Mouse (Mus musculus) liver, embryonic 12.5 days (tissue): ENCODE measurements around the gene Olfr776. TPM values are rescaled to one million over a fixed set of nuclear protein-coding genes. Genes with fewer than 3 reads are reported as not detected.
"Not testable (repeated sequence)": the region's sequence is repeated elsewhere in the genome, so short reads cannot be mapped to it uniquely, and the experiment has no call there.

Source experiments
- ATAC-seq: fragments of 200-750 bp; cut with Nextera tagmentation; 2 replicates; pipeline ENCODE4 v1.8.0; 2017; ENCODE audit warnings: moderate number of reproducible peaks, mild to moderate bottlenecking, moderate library complexity
- H3K27ac ChIP-seq: fragments of 300-500 bp; sonication (generic); 2 replicates; pipeline ENCODE4 v1.5.1; 2016; ENCODE audit warnings: mild to moderate bottlenecking
- H3K27me3 ChIP-seq: fragments of 300-500 bp; sonication (generic); replicated peaks from 2 replicates; pipeline ENCODE4 v1.6.1; 2016; ENCODE audit warnings: mild to moderate bottlenecking, moderate library complexity
- H3K36me3 ChIP-seq: fragments of 300-500 bp; sonication (generic); 2 replicates; pipeline ENCODE4 v1.6.1; 2016; ENCODE audit warnings: mild to moderate bottlenecking, moderate library complexity
- H3K4me1 ChIP-seq: fragments of 300-500 bp; sonication (generic); 2 replicates; pipeline ENCODE4 v1.6.1; 2016
- H3K4me2 ChIP-seq: fragments of 300-500 bp; sonication (generic); 2 replicates; pipeline ENCODE4 v1.6.1; 2016; ENCODE audit warnings: mild to moderate bottlenecking, moderate library complexity
- H3K4me3 ChIP-seq: fragments of 300-500 bp; sonication (generic); 2 replicates; pipeline ENCODE4 v1.5.1; 2016; ENCODE audit warnings: mild to moderate bottlenecking, moderate library complexity
- H3K9ac ChIP-seq: fragments of 300-500 bp; sonication (generic); 2 replicates; pipeline ENCODE4 v1.6.1; 2016; ENCODE audit warnings: mild to moderate bottlenecking, moderate library complexity
- H3K9me3 ChIP-seq: fragments of 300-500 bp; sonication (generic); replicated peaks from 2 replicates; pipeline ENCODE4 v1.6.1; 2016; ENCODE audit warnings: mild to moderate bottlenecking, moderate library complexity
- WGBS: fragments of 180-500 bp; shearing (Covaris S2); methylation state at CpG from one replicate; pipeline ENCODE4 v1.1.7; 2016; ENCODE audit not compliant: insufficient replicate concordance; 5-methylcytosine and 5-hydroxymethylcytosine counted together
- polyA plus RNA-seq: library from polyadenylated mRNA; unstranded; fragments of >200 nt; fragmentation: Nextera tagmentation; extraction: Ambion mirVana; gene quantifications from 2 replicates; pipeline ENCODE4 v1.2.1, GENCODE M21; 2016

The Olfr776 gene
- not detected in 2 replicates for polyA plus RNA-seq

GRCm38 (mm10) chr10:129258827-129259226 is at the start of gene Olfr776:
TSS of gene Olfr776 (plus strand) at chr10:129259127.
- Histone ChIP-seq H3K9me3 (no peaks in the 10 kb centered on the region), H3K4me3 (no peak within 1 kb of the TSS), H3K27me3 (no peaks in the 10 kb centered on the region), H3K4me2 (no peak within 1 kb of the TSS), H3K4me1 (no peaks in the 10 kb centered on the region), H3K9ac (no peak within 1 kb of the TSS), H3K36me3 (no peaks in the 10 kb centered on the region), H3K27ac (no peak within 1 kb of the TSS)
- no peak for ATAC-seq

- Histone ChIP-seq H3K27ac (no peak overlapping the region), H3K4me2 (no peak overlapping the region), H3K4me1 (no peaks in the 10 kb centered on the region), H3K9ac (no peak overlapping the region), H3K9me3 (peaks cover 30% of the 10 kb centered on the region), H3K27me3 (no peaks in the 10 kb centered on the region), H3K4me3 (no peak overlapping the region), H3K36me3 (no peaks in the 10 kb centered on the region)
- 63% methylated on average over 1 of the region's 1 CpGs for WGBS
- no peak for ATAC-seq
Observed at GRCm38 (mm10) chr10:129230737-129231136, 28.2 kb upstream of the Olfr776 start.

GRCm38 (mm10) chr10:129235904-129236303 is 23.0 kb upstream of the Olfr776 start, which contains the start of gene Olfr774:
TSS of gene Olfr774 (plus strand) at chr10:129236204.
- H3K4me1 ChIP-seq, result no peaks in the 10 kb centered on the region
- H3K4me2 ChIP-seq, result no peak within 1 kb of the TSS
- peaks cover 9% of the 10 kb centered on the region for H3K9me3 ChIP-seq
- H3K9ac ChIP-seq, result no peak within 1 kb of the TSS
- no peaks in the 10 kb centered on the region for H3K36me3 ChIP-seq
- ATAC-seq, result no peak
- H3K27me3 ChIP-seq, result no peaks in the 10 kb centered on the region
- 44% methylated on average over 2 of the region's 2 CpGs for WGBS
- no peak within 1 kb of the TSS for H3K27ac ChIP-seq
- H3K4me3 ChIP-seq, result no peak within 1 kb of the TSS

GRCm38 (mm10) chr10:129248112-129248511 is 10.8 kb upstream of the Olfr776 start, which contains the start of gene Olfr775:
TSS of gene Olfr775 (plus strand) at chr10:129248412.
- no peak for ATAC-seq
- H3K4me2 ChIP-seq, result no peak within 1 kb of the TSS
- no peaks in the 10 kb centered on the region for H3K36me3 ChIP-seq
- H3K9me3 ChIP-seq, result no peaks in the 10 kb centered on the region; the same call in 1 of the 2 replicates
- no peak within 1 kb of the TSS for H3K4me3 ChIP-seq
- no peaks in the 10 kb centered on the region for H3K27me3 ChIP-seq
- H3K27ac ChIP-seq, result no peak within 1 kb of the TSS
- H3K4me1 ChIP-seq, result no peaks in the 10 kb centered on the region
- 46% methylated on average over 3 of the region's 3 CpGs for WGBS
- H3K9ac ChIP-seq, result no peak within 1 kb of the TSS

- no peaks in the 10 kb centered on the region for H3K27me3 ChIP-seq
- H3K4me1 ChIP-seq, result no peaks in the 10 kb centered on the region
- WGBS, result 67% methylated on average over 2 of the region's 2 CpGs
- H3K27ac ChIP-seq, result no peak within 1 kb of the TSS
- H3K9me3 ChIP-seq, result no peaks in the 10 kb centered on the region
- no peak for ATAC-seq
- H3K9ac ChIP-seq, result no peak within 1 kb of the TSS
- H3K4me3 ChIP-seq, result no peak within 1 kb of the TSS
- H3K4me2 ChIP-seq, result no peak within 1 kb of the TSS
- no peaks in the 10 kb centered on the region for H3K36me3 ChIP-seq
Observed at GRCm38 (mm10) chr10:129271081-129271535, 12.2 kb downstream of the Olfr776 start, which contains the start of gene Olfr777. TSS of gene Olfr777 (minus strand) at chr10:129271485.

GRCm38 (mm10) chr10:129312973-129313372 is 54.0 kb downstream of the Olfr776 start:
- H3K4me2 ChIP-seq, H3K27me3 ChIP-seq, H3K9ac ChIP-seq, H3K9me3 ChIP-seq, H3K36me3 ChIP-seq, H3K4me3 ChIP-seq, ATAC-seq, H3K27ac ChIP-seq, H3K4me1 ChIP-seq: not testable (repeated sequence)
- 33% methylated on average over 1 of the region's 1 CpGs for WGBS

GRCm38 (mm10) chr10:129313521-129313920 is 54.6 kb downstream of the Olfr776 start:
- H3K36me3 ChIP-seq, H3K27ac ChIP-seq, H3K9me3 ChIP-seq, H3K4me1 ChIP-seq, H3K4me2 ChIP-seq, ATAC-seq, H3K9ac ChIP-seq, H3K4me3 ChIP-seq, H3K27me3 ChIP-seq: not testable (repeated sequence)
- no CpG with 5 or more reads among the region's 1 CpGs for WGBS

Other genes with a start within 250 kb of the Olfr776 start
- not detected in 2 replicates for gene Olfr763, start 248.3 kb upstream of the Olfr776 start, polyA plus RNA-seq
- not detected in 2 replicates for gene Olfr764-ps1, start 219.2 kb upstream of the Olfr776 start, polyA plus RNA-seq
- gene Olfr765, start 209.1 kb upstream of the Olfr776 start, polyA plus RNA-seq, result not detected in 2 replicates
- not detected in 2 replicates for gene Olfr766-ps1, start 190.2 kb upstream of the Olfr776 start, polyA plus RNA-seq
- gene Olfr767, start 176.2 kb upstream of the Olfr776 start, polyA plus RNA-seq, result not detected in 2 replicates
- not detected in 2 replicates for gene Olfr768, start 159.8 kb upstream of the Olfr776 start, polyA plus RNA-seq
- not detected in 2 replicates for gene Olfr769, start 141.3 kb upstream of the Olfr776 start, polyA plus RNA-seq
- gene Olfr770, start 120.1 kb upstream of the Olfr776 start, polyA plus RNA-seq, result not detected in 2 replicates
- gene Olfr771, start 94.4 kb upstream of the Olfr776 start, polyA plus RNA-seq, result not detected in 2 replicates
- gene Olfr772, start 81.2 kb upstream of the Olfr776 start, polyA plus RNA-seq, result not detected in 2 replicates
- not detected in 2 replicates for gene Olfr773, start 71.7 kb upstream of the Olfr776 start, polyA plus RNA-seq
- gene Olfr774, start 22.9 kb upstream of the Olfr776 start, polyA plus RNA-seq, result not detected in 2 replicates
- not detected in 2 replicates for gene Olfr775, start 10.7 kb upstream of the Olfr776 start, polyA plus RNA-seq
- gene Olfr777, start 12.4 kb downstream of the Olfr776 start, polyA plus RNA-seq, result not detected in 2 replicates
- gene Olfr780, start 59.0 kb downstream of the Olfr776 start, polyA plus RNA-seq, result not detected in 2 replicates
- gene Olfr781, start 69.7 kb downstream of the Olfr776 start, polyA plus RNA-seq, result not detected in 2 replicates
- not detected in 2 replicates for gene Olfr782, start 89.7 kb downstream of the Olfr776 start, polyA plus RNA-seq
- gene Olfr784, start 125.0 kb downstream of the Olfr776 start, polyA plus RNA-seq, result not detected in 2 replicates
- not detected in 2 replicates for gene Olfr785, start 146.3 kb downstream of the Olfr776 start, polyA plus RNA-seq
- not detected in 2 replicates for gene Olfr786, start 168.2 kb downstream of the Olfr776 start, polyA plus RNA-seq
- gene Olfr787, start 202.7 kb downstream of the Olfr776 start, polyA plus RNA-seq, result not detected in 2 replicates
- gene Olfr788, start 211.9 kb downstream of the Olfr776 start, polyA plus RNA-seq, result not detected in 2 replicates
- not detected in 2 replicates for gene Olfr789, start 225.6 kb downstream of the Olfr776 start, polyA plus RNA-seq
- not detected in 2 replicates for gene Olfr790, start 239.4 kb downstream of the Olfr776 start, polyA plus RNA-seq